Mouse (Mus musculus): ENCODE results near the gene Mmel1. TPM values are rescaled to one million over a fixed set of nuclear protein-coding genes. Genes with fewer than 3 reads are reported as not detected.

The Mmel1 gene
- polyA plus RNA-seq, 1 experiment from 2014 or later, result 0.31 TPM

DNA sequence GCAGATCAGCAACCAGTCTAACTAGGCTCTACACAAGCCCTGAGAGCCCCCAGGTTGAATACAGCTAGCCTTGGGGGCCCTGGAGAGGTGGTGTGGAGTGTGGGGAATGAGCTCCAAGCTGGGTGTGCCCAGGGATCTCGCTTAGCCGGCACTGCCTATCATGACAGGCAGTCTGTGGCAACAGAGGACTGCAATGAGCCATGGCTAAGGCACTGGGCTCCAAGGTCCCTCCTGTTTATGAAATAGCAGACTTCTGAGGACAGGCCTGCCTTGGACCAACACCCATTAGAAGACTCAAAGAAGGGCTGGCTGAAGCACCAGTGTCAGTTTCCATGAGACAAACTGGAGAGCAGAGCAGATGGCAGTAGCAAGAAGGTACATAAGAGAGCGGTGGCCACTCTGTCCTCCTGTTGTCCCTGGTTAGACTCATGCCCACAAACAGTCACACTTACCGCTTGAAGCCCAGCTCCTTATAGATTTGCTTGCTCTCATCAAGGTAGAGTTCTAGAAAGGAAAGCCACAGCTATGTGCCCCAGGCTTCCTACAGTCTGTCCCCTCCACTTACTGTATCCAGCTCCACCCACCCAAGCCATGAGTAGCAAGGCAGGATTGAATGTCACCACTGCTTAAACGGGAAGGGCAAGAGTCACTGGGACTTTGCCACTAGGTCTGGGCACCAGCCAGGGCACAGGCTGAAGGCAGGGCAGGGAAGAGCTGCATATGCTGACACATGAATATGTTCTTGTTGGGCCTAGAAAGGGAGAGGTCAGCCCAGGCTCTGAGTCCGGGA is 28.5 kb downstream of the Mmel1 start:
- Histone ChIP-seq H3K4me3 (peak overlapping the region; percentile 70), H3K4me1 (replicated peaks) (peaks cover 47% of the 10 kb centered on the region), H3K9me3 (no peaks in the 10 kb centered on the region; the same call in 1 of the 2 replicates), H3K27ac (peak overlapping the region; percentile 84), H3K36me3 (no peaks in the 10 kb centered on the region; the same call in 1 of the 2 replicates), H3K27me3 (ENCODE audit: insufficient read depth, poor library complexity, severe bottlenecking) (peaks cover 14% of the 10 kb centered on the region)
- WGBS, result 67% methylated on average over 6 of the region's 6 CpGs
- no peak for DNase-seq (ENCODE audit: low spot score)

- no peaks in the 10 kb centered on the region; the same call in 1 of the 2 replicates for H3K36me3 ChIP-seq
- H3K9me3 ChIP-seq, result no peaks in the 10 kb centered on the region; the same call in 1 of the 2 replicates
- peaks cover 50% of the 10 kb centered on the region for H3K4me1 ChIP-seq (replicated peaks)
- H3K4me3 ChIP-seq, result peak within 1 kb of the TSS; percentile 70
- peaks cover 18% of the 10 kb centered on the region for H3K27me3 ChIP-seq (ENCODE audit: insufficient read depth, poor library complexity, severe bottlenecking)
- peak within 1 kb of the TSS; percentile 84 for H3K27ac ChIP-seq
- DNase-seq (ENCODE audit: low spot score), result peak; percentile 93
- WGBS, result 3% methylated on average over 43 of the region's 43 CpGs
These were observed 29.4 kb downstream of the Mmel1 start, which contains the start of gene Fam213b for GRCm38 (mm10) chr4:154898506-154899446. Gene Fam213b, minus strand, starts transcription at chr4:154899135.

DNA sequence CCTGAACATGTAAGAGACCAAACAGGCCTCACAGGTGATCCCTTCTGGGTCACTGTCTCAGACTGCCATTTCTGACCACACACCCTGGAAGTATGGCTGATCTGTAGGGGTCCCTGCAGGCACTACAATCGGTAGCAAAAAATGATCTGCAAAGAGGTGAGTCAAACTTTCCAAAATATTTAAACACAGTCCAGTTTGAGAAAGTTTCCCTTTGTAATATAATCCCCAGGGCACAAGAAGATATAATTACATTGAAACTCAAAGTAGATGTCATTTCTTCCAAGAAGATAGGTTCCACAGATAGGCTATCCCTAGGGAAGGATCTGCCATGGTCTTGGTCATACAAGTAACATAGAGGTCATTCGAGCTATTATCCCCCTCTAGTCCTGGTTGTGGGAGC is 33.0 kb downstream of the Mmel1 start:
- Histone ChIP-seq H3K9me3 (no peaks in the 10 kb centered on the region; the same call in 1 of the 2 replicates), H3K4me1 (replicated peaks) (peaks cover 41% of the 10 kb centered on the region), H3K27ac (no peak overlapping the region), H3K27me3 (ENCODE audit: insufficient read depth, poor library complexity, severe bottlenecking) (peaks cover 15% of the 10 kb centered on the region), H3K36me3 (no peaks in the 10 kb centered on the region), H3K4me3 (no peak overlapping the region)
- DNase-seq (ENCODE audit: low spot score), result no peak
- WGBS, result 87% methylated on average over 2 of the region's 2 CpGs

GRCm38 (mm10) chr4:154904185-154905071 is 35.0 kb downstream of the Mmel1 start:
- H3K27me3 ChIP-seq (ENCODE audit: insufficient read depth, poor library complexity, severe bottlenecking), result peaks cover 10% of the 10 kb centered on the region; the same call in 1 of the 2 replicates
- peaks cover 26% of the 10 kb centered on the region for H3K4me1 ChIP-seq (replicated peaks)
- peak overlapping the region; percentile 82 for H3K27ac ChIP-seq
- WGBS, result 3% methylated on average over 16 of the region's 16 CpGs
- peak overlapping the region; percentile 53 for H3K4me3 ChIP-seq
- DNase-seq (ENCODE audit: low spot score), result peak; percentile 85
- no peaks in the 10 kb centered on the region for H3K36me3 ChIP-seq
- H3K9me3 ChIP-seq, result no peaks in the 10 kb centered on the region; the same call in 1 of the 2 replicates

- Histone ChIP-seq H3K27ac (peak overlapping the region; percentile 82), H3K9me3 (no peaks in the 10 kb centered on the region), H3K4me3 (no peak overlapping the region), H3K4me1 (replicated peaks) (peaks cover 42% of the 10 kb centered on the region), H3K27me3 (ENCODE audit: insufficient read depth, poor library complexity, severe bottlenecking) (peaks cover 3% of the 10 kb centered on the region; the same call in 1 of the 2 replicates), H3K36me3 (no peaks in the 10 kb centered on the region)
- DNase-seq (ENCODE audit: low spot score), result peak; percentile 61
- WGBS, result 50% methylated on average over 17 of the region's 17 CpGs
These were observed 38.4 kb downstream of the Mmel1 start for GRCm38 (mm10) chr4:154907833-154908232.

DNA sequence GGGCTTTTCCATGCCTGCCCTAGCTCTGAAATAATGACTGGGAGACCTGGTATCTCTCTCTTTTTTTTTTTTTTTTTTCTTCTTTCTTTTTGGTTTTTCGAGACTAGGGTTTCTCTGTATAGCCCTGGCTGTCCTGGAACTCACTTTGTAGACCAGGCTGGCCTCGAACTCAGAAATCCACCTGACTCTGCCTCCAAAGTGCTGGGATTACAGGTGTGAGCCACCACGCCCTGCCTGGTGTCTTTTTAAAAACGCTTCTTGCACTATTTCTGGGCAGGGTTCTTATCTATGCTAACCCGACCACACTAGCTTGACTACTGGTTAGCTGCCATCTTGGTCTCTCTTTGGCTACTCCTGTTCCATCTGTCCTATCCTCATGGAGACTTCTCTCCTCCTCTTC is 39.1 kb downstream of the Mmel1 start:
- H3K4me1 ChIP-seq (replicated peaks), result peaks cover 47% of the 10 kb centered on the region
- no peak overlapping the region for H3K4me3 ChIP-seq
- no peaks in the 10 kb centered on the region for H3K27me3 ChIP-seq (ENCODE audit: insufficient read depth, poor library complexity, severe bottlenecking)
- WGBS, result 83% methylated on average over 5 of the region's 5 CpGs
- H3K27ac ChIP-seq, result no peak overlapping the region
- H3K36me3 ChIP-seq, result no peaks in the 10 kb centered on the region
- DNase-seq (ENCODE audit: low spot score), result no peak
- no peaks in the 10 kb centered on the region for H3K9me3 ChIP-seq

GRCm38 (mm10) chr4:154910606-154911522 is 41.5 kb downstream of the Mmel1 start:
- no peak overlapping the region for H3K4me3 ChIP-seq
- 18% methylated on average over 15 of the region's 15 CpGs for WGBS
- H3K27me3 ChIP-seq (ENCODE audit: insufficient read depth, poor library complexity, severe bottlenecking), result no peaks in the 10 kb centered on the region
- peaks cover 31% of the 10 kb centered on the region for H3K4me1 ChIP-seq (replicated peaks)
- no peaks in the 10 kb centered on the region for H3K9me3 ChIP-seq
- DNase-seq (ENCODE audit: low spot score), result no peak
- H3K36me3 ChIP-seq, result no peaks in the 10 kb centered on the region
- H3K27ac ChIP-seq, result peak overlapping the region; percentile 47

GRCm38 (mm10) chr4:154911644-154912043 is 42.3 kb downstream of the Mmel1 start:
- DNase-seq (ENCODE audit: low spot score), result no peak
- H3K9me3 ChIP-seq, result no peaks in the 10 kb centered on the region
- peaks cover 31% of the 10 kb centered on the region for H3K4me1 ChIP-seq (replicated peaks)
- H3K36me3 ChIP-seq, result no peaks in the 10 kb centered on the region
- H3K27me3 ChIP-seq (ENCODE audit: insufficient read depth, poor library complexity, severe bottlenecking), result no peaks in the 10 kb centered on the region
- H3K27ac ChIP-seq, result peak overlapping the region; percentile 47
- 75% methylated on average over 2 of the region's 2 CpGs for WGBS
- no peak overlapping the region for H3K4me3 ChIP-seq

- peaks cover 25% of the 10 kb centered on the region for H3K4me1 ChIP-seq (replicated peaks)
- no peaks in the 10 kb centered on the region for H3K9me3 ChIP-seq
- 93% methylated on average over 3 of the region's 3 CpGs for WGBS
- no peaks in the 10 kb centered on the region for H3K36me3 ChIP-seq
- no peak overlapping the region for H3K27ac ChIP-seq
- DNase-seq (ENCODE audit: low spot score), result no peak
- H3K27me3 ChIP-seq (ENCODE audit: insufficient read depth, poor library complexity, severe bottlenecking), result no peaks in the 10 kb centered on the region
- H3K4me3 ChIP-seq, result no peak overlapping the region
These were observed 44.5 kb downstream of the Mmel1 start for GRCm38 (mm10) chr4:154913845-154914244.

- DNase-seq (ENCODE audit: low spot score), result no peak
- H3K4me1 ChIP-seq (replicated peaks), result peaks cover 25% of the 10 kb centered on the region
- H3K4me3 ChIP-seq, result no peak overlapping the region
- H3K27ac ChIP-seq, result no peak overlapping the region
- no peaks in the 10 kb centered on the region for H3K9me3 ChIP-seq
- no peaks in the 10 kb centered on the region for H3K27me3 ChIP-seq (ENCODE audit: insufficient read depth, poor library complexity, severe bottlenecking)
- H3K36me3 ChIP-seq, result no peaks in the 10 kb centered on the region
- WGBS, result 97% methylated on average over 4 of the region's 4 CpGs
These were observed 44.9 kb downstream of the Mmel1 start for GRCm38 (mm10) chr4:154914252-154914651.

- WGBS, result 80% methylated on average over 3 of the region's 3 CpGs
- H3K9me3 ChIP-seq, result no peaks in the 10 kb centered on the region
- DNase-seq (ENCODE audit: low spot score), result no peak
- H3K36me3 ChIP-seq, result no peaks in the 10 kb centered on the region
- no peak overlapping the region for H3K27ac ChIP-seq
- H3K27me3 ChIP-seq (ENCODE audit: insufficient read depth, poor library complexity, severe bottlenecking), result no peaks in the 10 kb centered on the region
- peaks cover 25% of the 10 kb centered on the region for H3K4me1 ChIP-seq (replicated peaks)
- H3K4me3 ChIP-seq, result no peak overlapping the region
These were observed 45.3 kb downstream of the Mmel1 start for GRCm38 (mm10) chr4:154914707-154915106.

Measured in hindbrain, embryonic 10.5 days (tissue).